Mouse (Mus musculus): Measurements from ENCODE around the gene Mrm3. TPM values are rescaled to one million over a fixed set of nuclear protein-coding genes. Genes with fewer than 3 reads are reported as not detected.

The Mrm3 gene
- polyA plus RNA-seq, 1 experiment from 2014 or later: 26.2 TPM

- Histone ChIP-seq H3K27me3 (no peaks in the 10 kb centered on the region; the same call in 1 of the 2 replicates), H3K4me3 (no peak overlapping the region), H3K9ac (peak overlapping the region; percentile 32; the same call in 1 of the 2 replicates), H3K27ac (peak overlapping the region; percentile 65; the same call in 1 of the 2 replicates), H3K4me2 (replicated peaks) (0 out of 2 replicates have a peak overlapping the region, but pooled peaks have one; percentile 14), H3K4me1 (peaks cover 40% of the 10 kb centered on the region), H3K36me3 (peaks cover 31% of the 10 kb centered on the region), H3K9me3 (no peaks in the 10 kb centered on the region)
- WGBS: 27% methylated on average over 4 of the region's 4 CpGs
- ATAC-seq (ENCODE audit: low FRiP score, low read depth): peak; percentile 44; the same call in 1 of the 2 replicates
Observed at GRCm38 (mm10) chr11:76255431-76256001, 12.0 kb downstream of the Mrm3 start.

DNA sequence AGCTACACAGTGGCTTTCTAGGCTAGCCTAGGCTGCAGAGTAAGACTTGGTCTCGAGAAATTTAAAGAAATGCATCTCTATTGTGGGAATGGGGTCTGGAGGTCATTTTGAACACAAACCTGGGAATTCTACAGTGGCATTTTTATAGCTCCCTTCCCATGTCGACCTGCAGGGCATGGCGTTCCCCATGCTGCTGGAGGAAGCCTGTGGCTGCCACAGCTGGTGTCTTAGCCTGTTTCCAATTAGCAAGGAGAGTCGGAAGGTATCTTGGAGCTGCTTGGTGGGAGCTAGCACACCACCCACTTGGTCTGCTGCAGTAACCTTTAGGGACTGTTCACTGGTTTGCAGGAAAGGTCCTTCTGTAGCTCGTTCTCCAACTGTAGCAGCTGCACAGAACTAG is 12.6 kb downstream of the Mrm3 start:
- H3K27ac ChIP-seq: peak overlapping the region; percentile 65; the same call in 1 of the 2 replicates
- H3K4me3 ChIP-seq: no peak overlapping the region
- peaks cover 36% of the 10 kb centered on the region for H3K36me3 ChIP-seq
- H3K9ac ChIP-seq: peak overlapping the region; percentile 53; the same call in 1 of the 2 replicates
- ATAC-seq (ENCODE audit: low FRiP score, low read depth): no peak
- no peaks in the 10 kb centered on the region; the same call in 1 of the 2 replicates for H3K27me3 ChIP-seq
- peak overlapping the region; percentile 14; the same call in 1 of the 2 replicates for H3K4me2 ChIP-seq (replicated peaks)
- WGBS: 2% methylated on average over 5 of the region's 5 CpGs
- H3K9me3 ChIP-seq: no peaks in the 10 kb centered on the region
- H3K4me1 ChIP-seq: peaks cover 40% of the 10 kb centered on the region

DNA sequence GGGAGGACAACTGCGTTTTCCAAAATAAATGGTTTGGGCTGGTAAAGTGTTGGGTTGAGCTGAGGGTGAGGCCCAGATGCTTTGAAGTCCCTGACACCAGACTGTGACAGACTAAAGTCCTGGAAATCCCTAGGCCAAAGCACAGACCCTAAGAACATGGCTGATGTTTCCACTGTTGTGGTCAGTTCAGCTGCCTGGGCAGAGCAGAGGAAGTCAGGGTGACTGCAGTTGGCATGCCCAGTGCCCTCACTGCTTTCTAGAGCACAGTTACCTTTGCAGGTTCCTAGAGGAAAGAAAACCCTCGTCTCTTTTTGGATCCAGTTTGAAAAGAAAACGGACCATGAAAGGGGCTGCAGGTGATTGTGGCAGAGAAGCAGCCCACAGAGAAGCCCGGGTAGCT is 13.9 kb downstream of the Mrm3 start:
- ATAC-seq (ENCODE audit: low FRiP score, low read depth): no peak
- Histone ChIP-seq H3K9ac (no peak overlapping the region), H3K9me3 (no peaks in the 10 kb centered on the region), H3K4me2 (replicated peaks) (no peak overlapping the region), H3K4me3 (no peak overlapping the region), H3K4me1 (peaks cover 41% of the 10 kb centered on the region), H3K27ac (no peak overlapping the region), H3K27me3 (no peaks in the 10 kb centered on the region; the same call in 1 of the 2 replicates), H3K36me3 (peaks cover 47% of the 10 kb centered on the region)
- WGBS: 58% methylated on average over 4 of the region's 4 CpGs

- H3K9me3 ChIP-seq: no peaks in the 10 kb centered on the region
- H3K27me3 ChIP-seq: no peaks in the 10 kb centered on the region; the same call in 1 of the 2 replicates
- H3K4me2 ChIP-seq (replicated peaks): no peak overlapping the region
- no peak overlapping the region for H3K4me3 ChIP-seq
- H3K36me3 ChIP-seq: peaks cover 55% of the 10 kb centered on the region
- peaks cover 50% of the 10 kb centered on the region for H3K4me1 ChIP-seq
- WGBS: 80% methylated on average over 6 of the region's 6 CpGs
- H3K27ac ChIP-seq: no peak overlapping the region
- ATAC-seq (ENCODE audit: low FRiP score, low read depth): no peak
- H3K9ac ChIP-seq: no peak overlapping the region
Observed at GRCm38 (mm10) chr11:76258511-76258910, 15.0 kb downstream of the Mrm3 start.

DNA sequence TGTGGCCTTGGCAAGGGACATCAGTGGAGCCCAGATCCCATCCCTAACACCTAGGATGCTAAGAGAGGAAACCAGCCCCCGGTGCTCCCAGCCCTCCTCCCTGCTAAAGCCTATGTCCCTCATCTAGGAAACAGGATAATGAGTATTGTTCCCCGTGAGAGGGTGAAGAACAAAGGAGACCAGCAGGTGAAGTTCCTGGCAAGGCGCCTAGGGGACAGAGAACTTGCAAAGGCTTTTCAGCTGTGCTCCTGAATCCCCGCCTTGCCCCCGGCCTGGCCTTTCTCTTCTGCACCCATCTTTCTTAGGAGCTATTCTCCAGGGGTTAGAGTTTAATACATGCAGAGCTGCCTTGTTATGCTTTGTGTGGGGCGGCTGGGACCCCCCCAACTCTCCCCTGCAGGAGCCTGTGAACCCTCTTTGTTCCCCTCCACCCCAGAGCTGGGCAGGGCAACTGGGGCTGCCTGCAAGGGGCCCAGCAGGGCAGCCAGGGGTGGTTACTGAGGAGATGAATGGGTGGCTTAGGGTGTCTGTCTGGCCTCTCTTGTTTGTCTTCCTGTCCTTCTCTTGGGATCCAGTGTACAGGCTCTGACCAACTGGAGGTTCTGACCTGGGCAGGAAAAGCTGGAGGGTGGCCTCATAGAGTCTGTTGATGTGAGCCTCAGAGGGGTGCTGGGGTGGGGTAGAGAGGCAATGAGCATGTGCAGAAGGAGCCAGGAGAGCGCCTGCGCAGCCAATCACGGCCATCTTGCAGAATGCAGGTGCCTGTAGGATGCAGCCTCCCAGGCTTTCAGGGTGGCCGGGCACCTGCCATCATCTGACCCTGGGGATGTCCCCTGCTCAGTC is 16.9 kb downstream of the Mrm3 start:
- Histone ChIP-seq H3K9me3 (no peaks in the 10 kb centered on the region), H3K27ac (no peak overlapping the region), H3K27me3 (no peaks in the 10 kb centered on the region; the same call in 1 of the 2 replicates), H3K4me3 (no peak overlapping the region), H3K9ac (no peak overlapping the region), H3K4me1 (peaks cover 39% of the 10 kb centered on the region), H3K36me3 (peaks cover 60% of the 10 kb centered on the region), H3K4me2 (replicated peaks) (no peak overlapping the region)
- 74% methylated on average over 10 of the region's 10 CpGs for WGBS
- no peak for ATAC-seq (ENCODE audit: low FRiP score, low read depth)

DNA sequence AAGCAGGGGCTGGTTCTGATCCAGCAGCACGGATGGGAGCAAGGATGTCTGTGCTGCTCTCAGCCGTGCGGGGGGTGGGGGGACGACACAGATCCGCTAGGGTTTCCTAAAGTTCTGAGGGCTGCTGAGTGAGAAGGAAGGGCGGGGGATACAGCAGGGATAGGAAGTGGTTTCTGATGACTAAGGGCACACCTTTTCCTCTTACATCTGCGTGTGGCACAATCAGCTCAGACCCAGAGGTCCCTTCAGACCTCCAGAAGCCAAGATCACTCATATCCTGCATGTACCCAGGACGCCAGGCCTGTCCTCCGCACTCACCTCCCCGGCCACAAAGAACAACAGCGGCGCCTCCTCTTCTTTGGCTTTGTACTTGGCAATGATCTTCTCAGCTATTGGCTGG is 17.7 kb downstream of the Mrm3 start:
- peaks cover 60% of the 10 kb centered on the region for H3K36me3 ChIP-seq
- whole genome bisulfite sequencing: 78% methylated on average over 12 of the region's 12 CpGs
- no peaks in the 10 kb centered on the region; the same call in 1 of the 2 replicates for H3K27me3 ChIP-seq
- no peak overlapping the region for H3K9ac ChIP-seq
- no peak for ATAC-seq (ENCODE audit: low FRiP score, low read depth)
- H3K4me3 ChIP-seq: no peak overlapping the region
- no peak overlapping the region for H3K27ac ChIP-seq
- H3K4me1 ChIP-seq: peaks cover 31% of the 10 kb centered on the region
- no peaks in the 10 kb centered on the region for H3K9me3 ChIP-seq
- H3K4me2 ChIP-seq (replicated peaks): no peak overlapping the region

- Histone ChIP-seq H3K27ac (no peak overlapping the region), H3K4me2 (replicated peaks) (0 out of 2 replicates have a peak overlapping the region, but pooled peaks have one; percentile 7), H3K36me3 (peaks cover 57% of the 10 kb centered on the region), H3K4me1 (peaks cover 20% of the 10 kb centered on the region), H3K27me3 (no peaks in the 10 kb centered on the region; the same call in 1 of the 2 replicates), H3K9ac (peak overlapping the region; percentile 45), H3K4me3 (no peak overlapping the region), H3K9me3 (no peaks in the 10 kb centered on the region)
- 15% methylated on average over 19 of the region's 19 CpGs for WGBS
- no peak for ATAC-seq (ENCODE audit: low FRiP score, low read depth)
Observed at GRCm38 (mm10) chr11:76262611-76263351, 19.3 kb downstream of the Mrm3 start.

GRCm38 (mm10) chr11:76267550-76267949 is 24.0 kb downstream of the Mrm3 start:
- no peak for ATAC-seq (ENCODE audit: low FRiP score, low read depth)
- Histone ChIP-seq H3K4me2 (replicated peaks) (no peak overlapping the region), H3K4me3 (no peak overlapping the region), H3K36me3 (peaks cover 36% of the 10 kb centered on the region), H3K4me1 (peaks cover 19% of the 10 kb centered on the region), H3K27me3 (no peaks in the 10 kb centered on the region), H3K9ac (no peak overlapping the region), H3K27ac (no peak overlapping the region), H3K9me3 (no peaks in the 10 kb centered on the region)
- WGBS: 64% methylated on average over 7 of the region's 7 CpGs

GRCm38 (mm10) chr11:76268001-76268459 is 24.5 kb downstream of the Mrm3 start:
- ATAC-seq (ENCODE audit: low FRiP score, low read depth): no peak
- H3K27me3 ChIP-seq: no peaks in the 10 kb centered on the region
- H3K27ac ChIP-seq: no peak overlapping the region
- no peak overlapping the region for H3K4me3 ChIP-seq
- peaks cover 14% of the 10 kb centered on the region for H3K4me1 ChIP-seq
- WGBS: 73% methylated on average over 5 of the region's 5 CpGs
- H3K9me3 ChIP-seq: no peaks in the 10 kb centered on the region
- H3K9ac ChIP-seq: no peak overlapping the region
- H3K36me3 ChIP-seq: peaks cover 37% of the 10 kb centered on the region
- no peak overlapping the region for H3K4me2 ChIP-seq (replicated peaks)

GRCm38 (mm10) chr11:76268521-76269065 is 25.1 kb downstream of the Mrm3 start:
- H3K36me3 ChIP-seq: peaks cover 38% of the 10 kb centered on the region
- H3K27me3 ChIP-seq: no peaks in the 10 kb centered on the region
- H3K4me1 ChIP-seq: peaks cover 8% of the 10 kb centered on the region
- no peak overlapping the region for H3K4me3 ChIP-seq
- H3K9me3 ChIP-seq: no peaks in the 10 kb centered on the region
- 76% methylated on average over 6 of the region's 6 CpGs for WGBS
- H3K27ac ChIP-seq: no peak overlapping the region
- no peak overlapping the region for H3K4me2 ChIP-seq (replicated peaks)
- no peak overlapping the region for H3K9ac ChIP-seq
- no peak for ATAC-seq (ENCODE audit: low FRiP score, low read depth)

GRCm38 (mm10) chr11:76272440-76272839 is 28.9 kb downstream of the Mrm3 start:
- Histone ChIP-seq H3K36me3 (peaks cover 52% of the 10 kb centered on the region), H3K4me2 (replicated peaks) (no peak overlapping the region)
- WGBS: 84% methylated on average over 4 of the region's 4 CpGs

More at GRCm38 (mm10) chr11:76272440-76272839, 28.9 kb downstream of the Mrm3 start:
- Histone ChIP-seq H3K9me3 (no peaks in the 10 kb centered on the region), H3K27ac (no peak overlapping the region), H3K9ac (no peak overlapping the region), H3K27me3 (no peaks in the 10 kb centered on the region), H3K4me1 (peaks cover 9% of the 10 kb centered on the region; the same call in 1 of the 2 replicates), H3K4me3 (no peak overlapping the region)
- no peak for ATAC-seq (ENCODE audit: low FRiP score, low read depth)

All from limb, embryonic 13.5 days (tissue).